Mouse (Mus musculus): Measurements from ENCODE around the gene Snrnp25.

The Snrnp25 gene

GRCm38 (mm10) chr11:32222570-32223194 is 17.5 kb downstream of the Snrnp25 start:
- intact Hi-C loops (cut with DNase I): no loop called here

- intact Hi-C loops (cut with DNase I): no loop called here
These were observed 18.2 kb downstream of the Snrnp25 start for GRCm38 (mm10) chr11:32223297-32223967.

GRCm38 (mm10) chr11:32224468-32225139 is 19.4 kb downstream of the Snrnp25 start:
- intact Hi-C loops (cut with DNase I): no loop called here

GRCm38 (mm10) chr11:32225222-32226104 is 20.2 kb downstream of the Snrnp25 start:
- intact Hi-C loops (cut with DNase I): no loop called here

GRCm38 (mm10) chr11:32226124-32226871 is 21.1 kb downstream of the Snrnp25 start, which contains the start of gene Mpg:
TSS of gene Mpg (plus strand) at chr11:32226505.
- intact Hi-C loops (cut with DNase I): no loop called here

GRCm38 (mm10) chr11:32227041-32227440 is 21.8 kb downstream of the Snrnp25 start:
- intact Hi-C loops (cut with DNase I): no loop called here

- intact Hi-C loops (cut with DNase I): no loop called here
These were observed 22.3 kb downstream of the Snrnp25 start for GRCm38 (mm10) chr11:32227555-32227954.

DNA sequence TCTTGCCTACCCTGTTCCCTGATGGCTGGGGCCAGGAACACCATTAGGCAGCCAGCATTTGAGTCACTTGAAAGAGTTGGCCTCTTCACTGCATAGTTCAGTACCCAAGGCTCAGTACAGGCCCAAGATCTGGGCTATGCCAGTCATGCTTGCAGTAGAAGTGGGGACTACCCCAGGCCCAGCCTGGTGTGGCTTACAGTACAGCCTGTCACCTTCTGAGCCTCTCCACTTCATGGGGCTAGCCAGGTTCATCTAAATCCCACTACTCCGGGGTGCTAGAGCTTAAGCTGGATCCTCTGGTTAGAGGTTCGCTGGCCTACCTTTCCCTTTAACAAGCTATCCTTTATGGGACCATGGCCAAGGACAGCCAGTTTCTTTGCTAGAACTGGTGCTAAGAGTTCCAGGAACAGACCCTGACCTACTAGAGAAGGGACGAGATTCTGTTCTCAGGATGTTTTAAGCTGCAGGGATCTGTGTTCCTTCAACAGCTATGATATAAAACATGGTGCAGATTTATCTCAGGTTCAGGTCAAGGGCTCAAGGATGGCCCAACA is 23.2 kb downstream of the Snrnp25 start:
- intact Hi-C loops (cut with DNase I): no loop called here

DNA sequence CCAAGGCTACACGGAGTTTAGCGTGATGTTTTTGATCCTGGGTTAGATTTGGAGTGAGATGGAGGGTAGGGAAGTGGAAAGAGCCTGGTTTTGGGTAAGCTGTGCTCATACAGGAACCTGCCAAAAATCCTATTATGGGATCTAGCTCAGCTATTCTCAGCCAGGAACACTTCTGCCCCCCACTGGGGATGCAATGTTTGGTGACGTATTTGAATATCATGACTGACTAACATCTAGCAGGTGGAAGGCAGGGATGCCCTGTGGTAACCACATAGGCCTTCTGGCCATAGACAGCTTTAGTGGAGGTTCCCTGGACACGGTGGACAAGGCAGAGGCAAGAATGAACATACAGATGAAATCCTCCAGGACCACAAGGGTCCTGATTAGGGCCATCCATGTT is 25.0 kb downstream of the Snrnp25 start:
- intact Hi-C loops (cut with DNase I): no loop called here

DNA sequence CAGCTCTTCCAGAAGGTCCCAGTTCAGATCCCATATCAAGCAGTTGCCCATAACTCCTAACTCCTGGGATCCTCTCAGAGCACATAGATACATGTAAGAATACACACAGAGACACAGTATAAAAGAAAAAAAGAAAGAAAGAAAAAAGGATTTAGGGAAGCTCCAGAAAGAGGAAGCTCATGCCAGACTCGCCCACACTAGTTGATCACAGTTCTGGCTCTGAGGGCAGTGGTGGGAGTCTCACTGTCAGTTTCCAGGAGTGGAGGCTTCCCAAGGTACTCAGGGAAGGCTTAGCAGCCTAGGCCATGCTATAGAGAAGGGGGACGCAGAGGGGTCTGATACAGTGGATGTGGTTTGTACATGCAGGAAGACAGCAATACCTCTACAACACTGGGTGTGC is 25.9 kb downstream of the Snrnp25 start:
- intact Hi-C loops (cut with DNase I): no loop called here

- intact Hi-C loops (cut with DNase I): no loop called here
These were observed 27.6 kb downstream of the Snrnp25 start for GRCm38 (mm10) chr11:32232848-32233247.

GRCm38 (mm10) chr11:32233895-32234294 is 28.7 kb downstream of the Snrnp25 start:
- intact Hi-C loops (cut with DNase I): no loop called here

DNA sequence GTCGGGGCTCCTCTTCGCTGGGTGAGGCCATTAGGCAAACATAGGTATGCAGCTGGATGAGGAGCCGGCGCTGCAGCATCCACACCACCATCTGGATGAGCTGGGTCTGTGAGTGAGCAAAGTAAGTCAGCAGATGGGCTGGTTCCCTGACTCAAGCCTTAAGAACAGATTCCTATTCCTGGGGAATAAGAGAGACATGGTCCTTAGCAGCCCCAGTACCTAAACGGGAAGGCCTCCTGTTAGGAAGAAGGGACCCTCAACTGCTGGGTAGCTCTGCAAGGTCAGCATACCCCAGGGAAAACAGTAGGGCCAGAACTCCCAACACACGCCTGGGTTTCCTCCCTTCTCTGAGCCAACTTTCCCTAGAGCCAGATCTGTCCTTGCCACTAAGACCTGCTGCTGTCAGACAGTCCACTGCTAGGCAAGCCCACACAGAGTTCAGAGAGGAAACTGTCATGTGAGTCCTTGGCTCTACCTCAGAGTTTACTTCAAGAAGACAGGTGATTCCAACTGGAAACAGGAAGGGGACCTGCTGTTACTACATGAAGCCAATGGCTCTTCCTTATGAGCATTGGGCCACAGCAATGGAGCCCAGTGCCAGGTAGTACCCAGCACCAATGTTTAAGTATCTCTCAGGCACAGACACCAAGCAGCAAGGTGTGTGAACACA is 29.7 kb downstream of the Snrnp25 start:
- intact Hi-C loops (cut with DNase I): no loop called here

DNA sequence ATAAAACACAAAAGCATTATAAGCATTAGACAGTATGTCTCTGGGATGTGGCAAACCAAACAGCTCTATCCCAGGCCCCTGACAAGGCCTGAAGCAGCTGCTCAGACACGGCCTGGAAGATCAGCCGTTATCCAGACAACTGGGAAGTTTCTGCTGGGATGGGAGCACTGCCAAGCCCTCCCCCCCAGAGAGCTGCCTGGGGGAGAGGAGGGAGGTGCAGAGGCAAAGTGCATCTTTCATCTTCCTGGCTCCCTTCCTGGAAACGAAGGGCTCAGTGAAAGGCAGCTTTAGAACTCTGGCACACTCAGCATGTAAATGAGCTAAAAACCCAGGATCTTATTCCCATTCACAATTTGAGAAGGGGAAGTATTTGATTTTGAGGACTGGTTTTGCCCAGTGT is 30.4 kb downstream of the Snrnp25 start:
- intact Hi-C loops (cut with DNase I): loop anchor here (2.0 kb wide), 1 partner anchor 19 kb away; no protein-coding TSS in a partner anchor

DNA sequence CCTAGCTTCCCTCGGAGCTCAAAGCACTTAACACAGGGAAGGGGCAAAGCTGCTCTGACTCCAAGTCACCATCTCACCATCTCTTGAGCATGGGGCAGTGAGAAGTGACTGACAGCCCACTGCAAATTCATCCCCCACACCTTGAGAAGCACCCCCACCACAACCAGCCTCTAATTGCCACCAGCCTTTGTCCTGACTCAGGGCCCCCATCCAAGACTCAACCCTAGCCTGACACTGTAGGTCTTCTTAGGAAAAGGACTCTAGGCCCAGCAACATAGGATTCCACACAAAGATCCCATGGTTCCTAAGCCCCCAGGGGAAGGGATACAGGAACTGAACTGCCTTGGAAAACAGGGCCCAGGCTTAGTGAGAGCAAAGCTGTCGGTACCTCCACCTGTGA is 30.9 kb downstream of the Snrnp25 start:
- intact Hi-C loops (cut with DNase I): loop anchor here (2.0 kb wide), 1 partner anchor 19 kb away; no protein-coding TSS in a partner anchor

GRCm38 (mm10) chr11:32236712-32237410 is 31.6 kb downstream of the Snrnp25 start:
- intact Hi-C loops (cut with DNase I): loop anchor here (2.0 kb wide), 1 partner anchor 20 kb away; no protein-coding TSS in a partner anchor

- intact Hi-C loops (cut with DNase I): loop anchor here (2.0 kb wide), 1 partner anchor 21 kb away; no protein-coding TSS in a partner anchor
These were observed 32.2 kb downstream of the Snrnp25 start for GRCm38 (mm10) chr11:32237411-32237795.

GRCm38 (mm10) chr11:32238093-32238860 is 33.1 kb downstream of the Snrnp25 start:
- intact Hi-C loops (cut with DNase I): loop anchor here (2.0 kb wide), 1 partner anchor 55 kb away; no protein-coding TSS in a partner anchor

Data from adrenal gland (tissue).